Mouse (Mus musculus) right cerebral cortex, postnatal 36 days (tissue): Measurements from ENCODE around the gene Itpr1.

Source experiments
- DNase-seq, 2 experiments: peaks; one replicate each; pipeline ENCODE4 v3.0.0; 2022; ENCODE audit warnings: low spot score in 2 of 2, mixed read lengths in 1 of 2

Itpr1 gene

GRCm38 (mm10) chr6:108507337-108507736 lies 294.4 kb downstream of the Itpr1 start:
- DNase-seq, result no peak

GRCm38 (mm10) chr6:108509320-108509719 lies 296.4 kb downstream of the Itpr1 start:
- DNase-seq, result no peak

- DNase-seq, result no peak
These were observed 297.2 kb downstream of the Itpr1 start for GRCm38 (mm10) chr6:108510101-108510500.

GRCm38 (mm10) chr6:108512097-108512496 lies 299.2 kb downstream of the Itpr1 start:
- DNase-seq, result no peak

- no peak for DNase-seq
These were observed 300.1 kb downstream of the Itpr1 start for GRCm38 (mm10) chr6:108512994-108513393.

GRCm38 (mm10) chr6:108516248-108516647 lies 303.4 kb downstream of the Itpr1 start:
- DNase-seq, result no peak

- DNase-seq, result no peak
These were observed 304.5 kb downstream of the Itpr1 start for GRCm38 (mm10) chr6:108517241-108517981.

- no peak for DNase-seq
These were observed 305.1 kb downstream of the Itpr1 start for GRCm38 (mm10) chr6:108517986-108518385.

GRCm38 (mm10) chr6:108518552-108518951 lies 305.7 kb downstream of the Itpr1 start:
- no peak for DNase-seq

- DNase-seq, result no peak
These were observed 306.4 kb downstream of the Itpr1 start for GRCm38 (mm10) chr6:108519327-108519726.

GRCm38 (mm10) chr6:108523956-108524616 lies 311.2 kb downstream of the Itpr1 start:
- no peak for DNase-seq

GRCm38 (mm10) chr6:108524617-108525010 lies 311.7 kb downstream of the Itpr1 start:
- no peak for DNase-seq

- no peak for DNase-seq
These were observed 314.7 kb downstream of the Itpr1 start for GRCm38 (mm10) chr6:108527560-108527959.

- DNase-seq, result no peak
These were observed 315.1 kb downstream of the Itpr1 start for GRCm38 (mm10) chr6:108527993-108528392.

GRCm38 (mm10) chr6:108529150-108529549 lies 316.3 kb downstream of the Itpr1 start:
- no peak for DNase-seq

GRCm38 (mm10) chr6:108530781-108531323 lies 318.0 kb downstream of the Itpr1 start:
- DNase-seq, result no peak

- DNase-seq, result no peak
These were observed 318.7 kb downstream of the Itpr1 start for GRCm38 (mm10) chr6:108531324-108532311.

- no peak for DNase-seq
These were observed 319.7 kb downstream of the Itpr1 start for GRCm38 (mm10) chr6:108532486-108533179.

GRCm38 (mm10) chr6:108534139-108534538 lies 321.2 kb downstream of the Itpr1 start:
- DNase-seq, result no peak

GRCm38 (mm10) chr6:108534596-108534995 lies 321.7 kb downstream of the Itpr1 start:
- no peak for DNase-seq

GRCm38 (mm10) chr6:108535309-108535708 lies 322.4 kb downstream of the Itpr1 start:
- DNase-seq, result no peak
